Mouse (Mus musculus): ENCODE measurements around the gene Gm49380. TPM values are rescaled to one million over a fixed set of nuclear protein-coding genes. Genes with fewer than 3 reads are reported as not detected.

Gene Gm49380
- total and polyA plus RNA-seq, 2 experiments: 0.09 TPM; not detected in 1

- peaks cover 2% of the 10 kb centered on the region; the same call in 1 of the 2 replicates for H3K27me3 ChIP-seq (ENCODE audit: control insufficient read depth, insufficient read depth, low read length)
- H3K4me3 ChIP-seq (ENCODE audit: insufficient read depth, low read depth, low read length): no peak overlapping the region
- H3K36me3 ChIP-seq (ENCODE audit: control insufficient read depth, insufficient read depth, low read length): no peaks in the 10 kb centered on the region
- TF ChIP-seq POLR2A (IDR thresholded peaks at IDR 0.05; ENCODE audit: extremely low read depth, insufficient read depth, low read length): no peak
- no peak overlapping the region for H3K9ac ChIP-seq (ENCODE audit: low read depth, low read length)
- no peaks in the 10 kb centered on the region for H3K79me2 ChIP-seq (ENCODE audit: control insufficient read depth, insufficient read depth, low read length)
- no peak for DNase-seq (ENCODE audit: extremely low read depth, low read depth, low spot score)
- WGBS: 77% methylated on average over 1 of the region's 1 CpGs
- no peaks in the 10 kb centered on the region for H3K4me1 ChIP-seq (ENCODE audit: control insufficient read depth, insufficient read depth, low read length)
- no peak overlapping the region for H3K27ac ChIP-seq (replicated peaks; ENCODE audit: insufficient read depth, low read depth, low read length)
Measured at GRCm38 (mm10) chr9:44042396-44042680, 71.0 kb downstream of the Gm49380 start.

- Histone ChIP-seq H3K36me3 (ENCODE audit: control insufficient read depth, insufficient read depth, low read length) (no peaks in the 10 kb centered on the region), H3K27ac (replicated peaks; ENCODE audit: insufficient read depth, low read depth, low read length) (no peak overlapping the region), H3K9ac (ENCODE audit: low read depth, low read length) (no peak overlapping the region), H3K4me1 (ENCODE audit: control insufficient read depth, insufficient read depth, low read length) (no peaks in the 10 kb centered on the region), H3K27me3 (ENCODE audit: control insufficient read depth, insufficient read depth, low read length) (peaks cover 2% of the 10 kb centered on the region; the same call in 1 of the 2 replicates), H3K79me2 (ENCODE audit: control insufficient read depth, insufficient read depth, low read length) (no peaks in the 10 kb centered on the region), H3K4me3 (ENCODE audit: insufficient read depth, low read depth, low read length) (no peak overlapping the region)
- DNase-seq (ENCODE audit: extremely low read depth, low read depth, low spot score): no peak
- 81% methylated on average over 7 of the region's 7 CpGs for WGBS
- TF ChIP-seq CTCF (IDR thresholded peaks at IDR 0.05; ENCODE audit: low read depth, low read length) (no peak), POLR2A (IDR thresholded peaks at IDR 0.05; ENCODE audit: extremely low read depth, insufficient read depth, low read length) (no peak)
Measured at GRCm38 (mm10) chr9:44041511-44042395, 71.5 kb downstream of the Gm49380 start.

DNA sequence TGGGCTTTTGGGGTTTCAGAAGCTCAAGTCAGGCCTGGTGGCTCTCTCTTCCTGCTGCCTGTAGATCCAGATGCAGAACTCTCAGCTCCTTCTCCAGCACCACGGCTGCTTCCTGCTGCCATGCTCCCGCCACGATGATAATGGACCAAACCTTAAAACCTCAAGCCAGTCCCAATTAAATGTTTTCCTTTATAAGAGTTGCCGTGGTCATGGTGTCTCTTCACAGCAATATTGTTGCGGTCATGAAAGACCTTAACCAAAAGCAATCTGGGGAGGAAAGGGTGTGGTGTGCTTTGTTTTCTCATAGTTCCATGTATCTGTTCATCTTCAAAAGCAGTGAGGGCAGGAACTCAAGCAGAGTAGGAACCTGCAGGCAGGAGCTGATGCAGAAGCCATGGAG lies 76.2 kb downstream of the Gm49380 start:
- no peaks in the 10 kb centered on the region for H3K4me1 ChIP-seq (ENCODE audit: control insufficient read depth, insufficient read depth, low read length)
- no peak overlapping the region for H3K4me3 ChIP-seq (ENCODE audit: insufficient read depth, low read depth, low read length)
- 93% methylated on average over 5 of the region's 5 CpGs for WGBS
- no peak for TF ChIP-seq POLR2A (IDR thresholded peaks at IDR 0.05; ENCODE audit: extremely low read depth, insufficient read depth, low read length)
- no peak for TF ChIP-seq CTCF (IDR thresholded peaks at IDR 0.05; ENCODE audit: low read depth, low read length)
- no peak overlapping the region for H3K9ac ChIP-seq (ENCODE audit: low read depth, low read length)
- no peak overlapping the region for H3K27ac ChIP-seq (replicated peaks; ENCODE audit: insufficient read depth, low read depth, low read length)
- H3K27me3 ChIP-seq (ENCODE audit: control insufficient read depth, insufficient read depth, low read length): peaks cover 3% of the 10 kb centered on the region; the same call in 1 of the 2 replicates
- no peaks in the 10 kb centered on the region for H3K36me3 ChIP-seq (ENCODE audit: control insufficient read depth, insufficient read depth, low read length)
- no peaks in the 10 kb centered on the region for H3K79me2 ChIP-seq (ENCODE audit: control insufficient read depth, insufficient read depth, low read length)
- DNase-seq (ENCODE audit: extremely low read depth, low read depth, low spot score): no peak

- TF ChIP-seq POLR2A (IDR thresholded peaks at IDR 0.05; ENCODE audit: extremely low read depth, insufficient read depth, low read length) (no peak), CTCF (IDR thresholded peaks at IDR 0.05; ENCODE audit: low read depth, low read length) (no peak)
Measured at GRCm38 (mm10) chr9:44033957-44034727, 79.2 kb downstream of the Gm49380 start.

GRCm38 (mm10) chr9:44033317-44033716 lies 80.0 kb downstream of the Gm49380 start:
- TF ChIP-seq POLR2A (IDR thresholded peaks at IDR 0.05; ENCODE audit: extremely low read depth, insufficient read depth, low read length) (no peak), CTCF (IDR thresholded peaks at IDR 0.05; ENCODE audit: low read depth, low read length) (no peak)
- Histone ChIP-seq H3K79me2 (ENCODE audit: control insufficient read depth, insufficient read depth, low read length) (no peaks in the 10 kb centered on the region), H3K36me3 (ENCODE audit: control insufficient read depth, insufficient read depth, low read length) (no peaks in the 10 kb centered on the region), H3K4me3 (ENCODE audit: insufficient read depth, low read depth, low read length) (no peak overlapping the region), H3K27ac (replicated peaks; ENCODE audit: insufficient read depth, low read depth, low read length) (no peak overlapping the region), H3K27me3 (ENCODE audit: control insufficient read depth, insufficient read depth, low read length) (peaks cover 3% of the 10 kb centered on the region; the same call in 1 of the 2 replicates), H3K4me1 (ENCODE audit: control insufficient read depth, insufficient read depth, low read length) (no peaks in the 10 kb centered on the region), H3K9ac (ENCODE audit: low read depth, low read length) (no peak overlapping the region)
- no peak for DNase-seq (ENCODE audit: extremely low read depth, low read depth, low spot score)
- WGBS: 93% methylated on average over 5 of the region's 5 CpGs

More at GRCm38 (mm10) chr9:44033957-44034727, 79.2 kb downstream of the Gm49380 start:
- no peaks in the 10 kb centered on the region for H3K79me2 ChIP-seq (ENCODE audit: control insufficient read depth, insufficient read depth, low read length)
- DNase-seq (ENCODE audit: extremely low read depth, low read depth, low spot score): no peak
- H3K27ac ChIP-seq (replicated peaks; ENCODE audit: insufficient read depth, low read depth, low read length): no peak overlapping the region
- H3K9ac ChIP-seq (ENCODE audit: low read depth, low read length): no peak overlapping the region
- no peak overlapping the region for H3K4me3 ChIP-seq (ENCODE audit: insufficient read depth, low read depth, low read length)
- peaks cover 3% of the 10 kb centered on the region; the same call in 1 of the 2 replicates for H3K27me3 ChIP-seq (ENCODE audit: control insufficient read depth, insufficient read depth, low read length)
- H3K36me3 ChIP-seq (ENCODE audit: control insufficient read depth, insufficient read depth, low read length): no peaks in the 10 kb centered on the region
- 64% methylated on average over 13 of the region's 13 CpGs for WGBS
- H3K4me1 ChIP-seq (ENCODE audit: control insufficient read depth, insufficient read depth, low read length): no peaks in the 10 kb centered on the region

All from liver, adult 2 months (tissue).